Mouse (Mus musculus): ENCODE measurements at regions not wholly inside any gene's neighbourhood (a gene's known extent, or its start where the extent isn't known, plus 50 kb on each side); places are given as distances from the start of the nearest gene placed in this dataset.

- TF ChIP-seq CTCF (IDR thresholded peaks at IDR 0.05; ENCODE audit: low read depth) (no peak), EP300 (optimal IDR thresholded peaks at IDR 0.05) (no peak)
These were observed 429.0 kb upstream of the Gulo start for GRCm38 (mm10) chr14:66438001-66438400.
